Mouse (Mus musculus) gastrocnemius, postnatal 4 days (tissue): Measurements from ENCODE around the gene Tssc4. TPM values are rescaled to one million over a fixed set of nuclear protein-coding genes. Genes with fewer than 3 reads are reported as not detected.
A peak's percentile ranks its signal among the peaks of the same experiment; 100 is the strongest.

ENCODE experiments used
- DNase-seq, 2 experiments: peaks; one replicate each; pipeline ENCODE4 v3.0.0; 2021 to 2022; ENCODE audit warnings: low spot score in 2 of 2, mixed read lengths in 2 of 2
- total RNA-seq, 2 experiments: library from RNA; stranded (reverse); gene quantifications; 2 replicates each; pipeline ENCODE4 v1.2.3; 2021

Gene Tssc4
- total RNA-seq, 2 experiments from 2014 or later, result 24.5 to 26.8 TPM

DNA sequence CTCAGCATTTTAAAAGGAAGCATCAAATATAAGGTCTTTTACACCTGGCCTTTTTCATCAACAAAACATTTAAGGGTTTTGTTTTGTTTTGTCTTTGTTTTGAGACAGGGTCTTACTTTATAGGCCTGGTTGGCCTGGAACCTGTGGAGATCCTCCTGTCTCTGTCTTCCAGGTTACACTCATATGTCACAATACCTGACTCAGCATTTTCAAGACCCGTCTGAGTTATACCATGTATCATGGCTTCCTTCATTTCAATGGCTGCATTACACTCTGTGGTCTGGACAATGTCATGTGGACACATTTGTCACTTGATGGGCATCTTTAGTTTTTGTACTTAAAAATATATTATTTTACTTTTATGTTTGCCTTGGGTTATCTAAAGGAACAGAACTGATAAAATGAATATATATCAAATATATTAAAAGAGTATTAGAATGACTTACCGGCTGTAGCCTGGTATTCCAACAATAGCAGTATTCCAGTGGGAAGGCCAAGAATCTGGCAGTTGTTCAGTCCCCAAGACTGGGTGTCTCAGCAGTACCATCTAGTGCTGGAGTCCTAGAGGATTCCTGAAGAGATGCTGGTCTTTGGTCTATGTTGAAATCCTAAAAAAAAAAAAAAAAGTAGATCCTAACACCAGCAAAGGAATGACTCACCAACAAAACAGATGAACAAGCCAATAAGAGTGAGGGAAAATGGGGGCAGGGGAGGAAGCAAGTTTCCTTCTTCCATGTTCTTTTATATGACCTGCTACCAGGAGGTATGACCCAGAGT is 24.8 kb upstream of the Tssc4 start:
- no peak for DNase-seq

DNA sequence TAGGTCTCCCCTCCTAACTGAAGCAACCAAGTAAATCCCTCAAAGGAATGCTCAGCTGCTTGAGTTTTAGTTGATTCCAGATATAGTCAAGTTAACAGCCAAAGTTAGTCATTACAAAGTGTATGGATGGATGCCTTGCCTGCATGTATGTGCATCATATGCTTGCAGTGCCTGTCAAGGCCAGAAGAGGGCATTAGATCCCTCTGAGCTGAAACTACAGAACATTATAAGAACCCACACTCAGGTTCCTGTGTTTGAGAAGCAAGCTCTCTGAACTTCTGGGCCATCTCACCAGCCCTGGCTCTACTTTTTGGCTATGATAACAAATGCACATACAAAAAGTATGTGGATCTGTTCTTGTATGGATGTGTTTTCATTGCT is 24.2 kb upstream of the Tssc4 start:
- no peak for DNase-seq

DNA sequence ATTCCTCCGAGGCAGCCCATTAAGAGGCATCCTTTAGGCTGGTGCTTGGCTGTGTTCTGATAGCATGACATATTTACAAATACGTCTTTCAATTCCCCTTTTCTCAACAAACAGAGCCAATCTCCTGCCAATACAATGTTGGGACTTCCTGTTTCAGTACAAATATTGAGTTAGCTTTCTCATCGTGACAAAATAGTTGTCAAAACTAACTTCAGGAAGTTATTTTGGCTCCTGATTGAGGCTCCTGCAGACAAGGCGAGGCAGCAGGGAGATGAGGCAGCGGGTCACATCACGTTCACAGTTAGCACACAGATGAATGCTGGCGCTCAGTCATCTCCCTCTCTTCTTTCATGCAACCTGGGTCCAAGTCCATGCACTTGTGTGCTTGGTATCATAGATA is 22.7 kb upstream of the Tssc4 start:
- no peak for DNase-seq

DNA sequence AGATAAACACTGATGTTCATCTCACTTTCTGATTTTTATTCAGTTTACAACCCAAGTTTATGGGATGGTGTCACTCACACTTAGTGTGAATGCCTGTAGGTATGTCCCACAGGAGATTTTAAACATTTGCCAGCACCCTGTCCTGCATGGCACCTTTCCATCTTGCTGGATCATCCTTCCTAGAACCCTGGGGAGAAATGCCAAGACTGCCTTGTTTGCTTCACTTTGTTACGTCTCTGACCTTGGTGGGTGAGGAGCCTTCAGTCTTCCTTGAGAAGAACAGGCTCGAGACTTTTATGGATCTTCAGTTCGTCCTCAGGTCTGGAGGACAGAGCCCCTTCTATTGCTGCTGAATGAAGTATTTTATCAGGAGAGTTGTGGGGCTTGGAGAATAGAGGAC is 19.7 kb upstream of the Tssc4 start:
- no peak for DNase-seq

DNA sequence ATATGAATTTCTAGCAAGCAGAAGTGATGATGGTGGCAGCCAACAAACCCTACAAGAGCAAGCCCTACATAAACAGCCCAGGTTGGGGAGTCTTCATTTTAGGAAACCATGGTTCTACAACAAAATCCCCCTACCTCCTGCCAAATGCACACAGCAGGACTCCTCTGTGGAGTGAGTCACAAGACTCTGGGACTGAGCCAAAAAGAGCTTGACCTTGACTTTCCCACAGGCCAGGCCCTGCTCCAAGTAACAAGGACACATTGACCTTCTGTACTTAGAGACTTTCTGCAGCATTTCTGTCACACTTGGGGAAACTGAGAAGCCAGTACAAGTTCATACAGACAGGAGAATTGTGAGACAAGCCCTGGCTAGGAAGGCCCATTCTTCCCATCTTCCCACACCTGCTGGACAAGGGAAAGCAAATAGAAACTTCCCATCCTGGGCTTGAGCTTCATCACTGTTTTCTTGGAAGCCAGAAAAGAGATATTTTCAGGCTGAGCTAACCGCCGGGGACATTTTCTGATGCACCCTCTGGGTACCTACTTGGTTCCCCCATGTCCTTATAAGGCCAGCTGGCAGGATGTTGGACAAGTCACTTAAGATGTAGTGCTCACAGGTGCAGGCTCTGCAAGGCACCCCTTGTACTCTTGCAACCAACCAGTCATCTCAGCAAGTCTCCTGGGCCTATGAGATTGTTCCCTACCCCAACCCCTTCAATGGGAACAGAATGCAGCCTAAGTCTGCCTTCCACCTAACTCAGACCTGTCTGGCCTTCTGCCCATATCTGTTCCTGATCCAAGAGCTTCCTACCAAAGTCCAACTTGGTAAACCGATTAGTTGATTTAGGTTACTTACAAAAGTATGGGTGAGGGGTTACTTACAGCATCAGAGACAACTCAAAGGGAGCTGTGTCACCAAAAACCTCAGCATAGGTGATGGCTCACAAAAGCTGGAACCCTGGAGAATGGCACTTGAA is 18.9 kb upstream of the Tssc4 start:
- no peak for DNase-seq

DNA sequence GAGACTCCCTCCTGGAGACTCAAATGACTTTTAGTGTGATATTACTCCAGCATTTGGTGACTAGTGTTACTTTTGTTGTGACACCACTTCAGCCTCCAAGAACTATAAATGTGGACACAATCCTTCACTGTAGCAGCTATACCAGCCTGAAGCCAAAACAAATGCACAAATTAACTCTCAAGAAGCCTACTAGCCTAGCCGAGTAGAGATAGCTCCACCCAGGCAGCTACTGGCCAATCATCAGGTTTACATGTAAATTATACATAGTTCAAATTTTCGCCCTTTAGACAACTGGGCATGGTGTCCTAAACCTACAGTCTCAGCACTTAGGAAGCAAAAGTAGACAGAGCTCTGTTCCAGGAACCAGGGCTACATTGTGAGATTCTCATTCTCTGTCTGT is 17.7 kb upstream of the Tssc4 start:
- DNase-seq, result no peak

DNA sequence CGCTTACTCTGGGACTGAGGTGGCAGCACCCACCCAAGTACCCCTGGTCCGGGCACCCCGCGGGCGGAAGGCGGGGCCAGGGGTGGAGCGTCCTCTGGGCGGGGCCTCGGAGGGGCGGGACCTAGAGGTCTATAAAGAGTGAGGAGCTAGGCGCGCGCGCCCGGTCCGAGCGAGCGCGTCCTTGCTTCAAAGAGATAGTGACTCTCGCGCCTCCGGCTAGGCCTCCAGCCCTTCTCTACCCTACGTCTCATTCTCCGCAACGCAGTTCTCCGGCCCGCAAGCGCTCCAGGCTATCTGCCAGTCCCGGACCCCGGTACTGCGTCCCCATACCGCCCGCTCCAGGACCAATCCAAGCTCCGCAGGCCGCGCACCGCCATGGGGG is 16.4 kb upstream of the Tssc4 start, which contains the start of gene Cd81:
TSS of gene Cd81 (plus strand) at position 114 of the 382 bp plus-strand sequence.
- DNase-seq, result peak; percentile 89 to 90

DNA sequence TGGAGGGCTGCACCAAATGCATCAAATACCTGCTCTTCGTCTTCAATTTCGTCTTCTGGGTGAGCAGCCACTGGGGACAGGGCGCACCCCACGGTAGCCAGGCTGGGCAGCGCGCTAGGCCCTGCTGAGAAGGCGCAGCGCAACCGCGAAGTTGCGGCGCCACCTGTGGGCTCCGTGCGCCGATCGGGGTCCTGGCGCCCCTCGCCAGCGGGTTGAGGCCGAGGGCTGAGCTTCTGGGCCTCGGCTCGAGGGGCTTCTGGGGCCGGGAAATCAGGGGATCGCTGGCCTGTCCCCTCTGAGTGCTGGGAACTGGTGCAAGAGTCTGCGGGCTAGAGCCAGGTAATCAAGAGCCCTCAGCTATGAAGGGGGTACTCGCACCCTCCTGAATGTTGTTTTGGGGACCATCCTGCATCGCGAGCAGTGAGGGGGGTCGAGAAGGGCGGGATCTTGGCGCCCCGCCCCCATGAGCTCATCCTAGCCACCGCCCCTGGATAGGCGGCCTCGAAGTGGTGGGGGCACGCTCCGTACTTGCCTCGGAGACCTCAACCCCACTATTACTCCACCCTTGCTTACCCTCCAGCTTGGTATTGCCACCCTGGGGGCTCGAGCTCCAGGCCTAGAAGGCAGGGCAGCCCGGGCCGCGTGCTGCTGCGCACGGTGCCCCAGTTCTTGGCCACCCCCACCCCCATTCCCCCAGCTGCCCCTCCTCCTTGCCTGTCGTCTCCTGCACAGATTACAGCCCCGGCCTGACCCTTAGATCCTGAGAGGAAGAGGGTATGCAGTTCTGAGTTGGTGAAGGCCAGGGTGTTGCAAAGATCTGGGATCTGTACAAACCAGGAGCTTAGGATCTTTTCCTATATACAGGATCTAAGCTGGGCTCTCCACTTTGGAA is 15.8 kb upstream of the Tssc4 start:
- peak; percentile 68 to 76 for DNase-seq

DNA sequence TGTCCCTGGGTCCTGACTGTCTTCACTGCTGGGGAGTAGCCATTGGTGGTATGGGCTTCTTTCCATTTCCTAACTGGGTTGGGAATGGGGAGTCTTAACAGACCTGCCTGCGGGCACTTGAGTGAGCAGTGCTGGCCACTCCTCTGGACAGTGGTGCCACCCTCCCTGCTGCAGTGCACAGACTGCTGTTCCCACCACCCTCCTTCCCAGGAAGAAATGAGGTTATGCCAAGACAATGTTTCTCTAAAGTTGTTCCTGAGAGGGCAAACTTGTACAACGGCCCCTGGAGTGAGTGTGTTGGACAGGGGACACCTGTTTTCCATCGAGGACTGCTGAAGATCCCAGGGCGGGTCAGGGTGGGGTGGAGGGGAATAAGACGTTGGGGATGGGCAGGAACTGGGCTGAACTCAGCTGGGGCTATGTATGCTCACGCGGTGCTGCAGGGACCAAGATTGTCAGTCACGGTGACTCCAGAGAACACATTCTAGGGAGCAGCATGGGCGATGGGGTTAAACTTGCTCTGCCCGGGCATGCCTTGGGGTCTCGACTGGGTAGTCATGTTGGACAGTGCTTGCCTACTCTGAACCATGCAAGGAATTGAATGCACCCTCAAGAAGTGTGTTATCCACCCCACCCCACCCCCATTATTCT is 15.0 kb upstream of the Tssc4 start:
- DNase-seq, result no peak

DNA sequence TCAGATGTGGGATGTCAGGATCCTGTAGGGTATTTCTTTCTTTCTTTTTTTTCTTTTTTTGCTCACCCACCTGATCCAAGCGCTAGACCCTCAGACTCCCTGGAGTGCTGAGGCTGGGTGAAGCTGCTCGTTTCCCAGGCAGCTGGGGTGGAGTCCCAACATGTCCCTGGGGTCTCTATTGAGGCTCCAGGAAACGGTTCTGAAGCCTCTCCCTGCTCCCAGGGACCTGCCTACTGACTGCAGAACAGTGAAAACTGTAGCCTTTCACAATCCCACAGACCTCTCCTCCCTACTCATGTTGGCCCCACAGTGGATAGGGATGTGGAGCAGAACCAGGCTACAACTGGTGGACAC is 14.5 kb upstream of the Tssc4 start:
- no peak for DNase-seq

DNA sequence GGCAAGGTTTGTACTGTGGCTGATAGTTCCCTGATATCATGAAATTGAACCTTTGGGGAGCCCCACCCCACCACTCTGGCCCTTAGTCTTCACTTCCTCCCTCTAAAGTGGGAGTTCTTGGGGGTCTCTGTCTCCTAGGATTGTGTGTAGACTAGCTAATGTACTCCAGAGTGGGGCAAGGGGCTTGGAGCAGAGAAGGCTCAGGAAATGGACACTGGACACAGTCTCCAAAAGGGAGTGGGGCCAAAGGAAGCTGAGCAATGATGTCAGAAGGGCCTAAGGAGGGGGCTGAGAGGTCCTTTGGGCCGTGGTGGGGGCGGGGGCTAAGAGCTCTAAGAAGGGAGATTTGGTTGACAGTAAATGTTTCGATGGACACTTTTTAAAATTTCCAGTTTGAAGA is 14.0 kb upstream of the Tssc4 start:
- no peak for DNase-seq

DNA sequence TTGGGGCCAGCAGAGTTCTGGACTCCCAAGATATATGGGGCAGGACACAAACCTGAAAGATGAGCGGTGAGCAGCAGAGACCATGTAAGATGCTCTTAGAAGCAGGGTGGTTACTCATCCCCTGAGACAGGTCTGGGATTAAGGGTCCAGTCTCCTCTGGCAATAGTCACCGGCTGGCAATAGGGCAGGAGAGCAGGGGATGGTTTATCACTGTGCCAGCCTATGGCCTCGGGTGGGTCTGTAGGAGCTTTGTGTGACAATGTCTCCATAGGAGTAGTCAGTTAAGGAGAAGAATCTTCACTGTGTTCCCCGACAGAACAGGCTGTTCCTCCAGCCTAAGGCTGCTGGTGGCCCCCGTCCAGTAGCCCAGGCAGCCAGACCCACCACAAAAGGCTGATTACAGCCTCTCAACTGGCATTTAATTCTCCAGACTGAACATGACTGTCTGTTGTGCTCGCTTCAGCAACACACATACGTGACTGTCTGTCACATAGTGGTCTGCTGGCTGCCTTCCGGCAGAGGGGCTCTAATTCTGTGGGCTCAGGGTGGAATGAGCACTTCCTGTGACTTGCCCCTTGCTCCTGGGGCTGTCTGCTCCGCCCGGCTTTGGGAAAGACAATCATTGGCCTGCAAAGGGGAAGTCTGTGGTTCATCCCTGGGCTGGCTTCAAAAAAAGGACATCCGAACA is 13.4 kb upstream of the Tssc4 start:
- no peak for DNase-seq

DNA sequence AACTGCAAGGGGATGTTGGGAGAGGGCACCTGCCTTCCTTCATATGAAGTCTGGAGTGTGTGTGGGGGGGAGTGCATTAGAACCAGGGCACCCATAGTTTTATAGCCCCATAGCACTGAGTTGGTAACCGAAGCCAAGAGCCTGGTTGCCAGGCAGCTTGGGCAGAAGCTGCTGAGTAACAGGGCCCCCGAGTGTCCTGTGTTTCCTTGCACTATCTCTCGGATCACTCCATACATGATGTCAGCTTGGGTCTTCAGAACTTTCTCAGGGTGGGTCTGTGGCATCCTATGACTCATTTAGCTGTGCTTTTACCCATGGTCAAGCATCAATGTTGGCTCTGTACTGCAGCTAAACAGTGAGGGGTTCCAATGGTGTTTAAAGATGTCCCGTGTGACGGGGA is 12.0 kb upstream of the Tssc4 start:
- DNase-seq, result no peak

DNA sequence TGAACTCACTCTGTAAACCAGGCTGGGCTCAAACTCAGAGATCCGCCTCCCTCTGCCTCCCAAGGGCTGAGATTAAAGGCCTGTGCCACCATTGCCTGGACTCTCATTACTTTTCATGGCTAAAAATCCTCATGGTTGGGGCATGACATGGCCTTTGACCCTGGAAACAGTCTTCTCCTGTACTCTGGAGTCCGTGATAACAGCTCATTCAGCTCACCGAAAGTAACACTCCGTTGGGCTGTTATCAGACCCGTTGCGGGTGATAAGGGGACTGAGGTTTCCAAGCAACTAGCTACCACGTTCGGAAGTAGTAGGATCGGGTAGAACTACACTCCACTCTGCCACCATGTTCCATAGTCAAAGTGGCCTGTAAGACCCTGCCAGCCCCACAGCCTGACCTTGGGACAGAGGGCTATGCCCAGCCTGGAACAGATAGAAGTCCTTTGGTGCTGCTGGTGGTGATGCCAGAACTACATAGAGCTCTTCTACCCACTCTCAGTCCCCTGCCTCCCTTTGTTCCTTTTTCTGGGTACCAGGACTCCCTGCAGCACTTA is 11.3 kb upstream of the Tssc4 start:
- DNase-seq, result no peak

DNA sequence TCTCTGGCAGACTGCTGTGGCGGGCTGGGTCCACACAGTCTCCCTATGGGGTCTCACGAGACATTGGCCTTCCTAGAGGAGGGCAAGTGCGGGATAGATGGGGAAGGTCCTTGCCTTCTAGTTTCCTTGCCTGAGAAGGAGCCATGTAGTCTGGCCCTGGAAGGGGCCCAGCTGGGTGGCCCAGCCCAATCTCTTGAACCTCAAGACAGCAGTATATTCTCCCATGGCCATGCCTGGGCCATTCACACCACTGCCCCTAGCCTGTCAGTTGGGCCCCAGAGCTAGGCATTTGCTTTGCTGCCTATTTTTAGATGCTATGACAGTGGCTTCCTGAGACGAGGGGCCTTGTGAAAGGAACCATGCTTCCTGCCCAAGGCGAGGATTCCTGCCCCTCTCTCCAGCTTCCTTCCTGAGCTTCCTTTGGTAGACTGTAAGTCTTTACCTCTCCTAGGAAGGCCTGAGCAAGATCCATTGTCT is 10.8 kb upstream of the Tssc4 start:
- no peak for DNase-seq

DNA sequence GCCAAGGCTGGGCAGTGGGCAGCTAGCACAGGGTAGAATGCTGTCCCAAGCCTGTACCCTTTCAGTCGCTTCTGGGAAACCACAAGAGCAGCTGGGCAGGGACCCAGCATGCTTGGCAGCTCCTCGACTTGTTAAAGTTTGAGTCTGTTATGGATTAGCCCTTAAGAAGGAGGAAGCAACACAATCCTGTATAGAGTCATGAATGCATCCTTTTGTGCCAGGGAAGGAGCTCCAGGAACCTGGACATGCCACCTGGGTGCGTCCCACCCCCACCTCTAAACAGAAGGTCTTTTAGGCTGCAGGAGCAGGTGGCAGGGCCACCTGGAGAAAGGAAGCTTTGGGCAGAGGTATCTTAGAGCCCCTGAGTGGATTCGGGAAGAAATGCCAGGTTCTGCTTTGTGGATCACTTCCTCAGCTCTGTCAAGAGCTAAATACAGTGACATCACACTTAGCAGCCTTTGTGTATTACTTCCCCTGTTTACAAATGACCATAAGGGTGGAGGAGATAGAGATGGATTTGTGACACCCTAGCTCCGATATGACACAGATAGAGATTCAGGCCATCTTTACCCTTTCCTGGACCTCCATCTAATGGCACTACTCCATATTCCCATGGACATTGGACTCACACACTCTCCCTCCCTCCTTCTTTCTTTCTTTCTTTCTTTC is 9.7 kb upstream of the Tssc4 start:
- no peak for DNase-seq

DNA sequence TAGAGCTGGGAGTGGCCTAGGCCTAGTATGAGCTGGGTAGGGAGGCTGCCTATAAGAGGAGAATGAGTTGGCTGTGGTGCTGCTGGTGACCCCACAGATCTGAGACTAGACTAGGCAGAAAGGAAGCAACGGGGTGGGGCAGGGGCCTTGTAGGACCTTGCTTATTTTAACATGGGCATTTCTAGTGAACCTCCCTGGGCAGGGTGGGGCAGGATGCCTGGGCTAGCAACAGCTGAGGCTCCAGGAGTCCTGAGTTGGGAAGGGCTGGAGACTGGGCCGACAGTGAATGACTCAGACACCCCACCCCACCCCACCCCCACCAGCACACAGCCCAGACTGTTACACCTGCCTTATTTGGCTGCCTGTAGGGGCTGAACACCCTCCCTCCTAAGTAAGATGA is 6.3 kb upstream of the Tssc4 start:
- no peak for DNase-seq

DNA sequence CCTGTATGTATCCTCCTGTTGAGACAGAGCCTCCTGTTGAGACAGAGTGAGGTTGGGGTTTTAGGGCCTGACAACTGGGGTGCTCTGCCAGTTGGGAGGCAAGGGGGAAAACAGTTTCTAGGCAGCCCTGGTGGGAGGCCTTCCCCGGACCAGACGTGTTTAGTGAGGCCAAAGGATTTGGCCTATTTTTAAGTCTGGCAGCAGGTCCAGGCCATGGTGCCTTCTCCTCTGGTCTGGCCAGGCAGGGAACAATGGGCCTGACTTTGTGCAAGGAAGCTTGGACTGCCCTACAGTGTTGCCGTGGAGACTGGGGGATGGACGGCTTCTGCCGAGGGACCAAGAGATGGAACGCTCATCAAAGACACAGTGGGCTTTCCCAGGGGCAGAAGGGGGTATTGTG is 4.8 kb upstream of the Tssc4 start:
- no peak for DNase-seq

DNA sequence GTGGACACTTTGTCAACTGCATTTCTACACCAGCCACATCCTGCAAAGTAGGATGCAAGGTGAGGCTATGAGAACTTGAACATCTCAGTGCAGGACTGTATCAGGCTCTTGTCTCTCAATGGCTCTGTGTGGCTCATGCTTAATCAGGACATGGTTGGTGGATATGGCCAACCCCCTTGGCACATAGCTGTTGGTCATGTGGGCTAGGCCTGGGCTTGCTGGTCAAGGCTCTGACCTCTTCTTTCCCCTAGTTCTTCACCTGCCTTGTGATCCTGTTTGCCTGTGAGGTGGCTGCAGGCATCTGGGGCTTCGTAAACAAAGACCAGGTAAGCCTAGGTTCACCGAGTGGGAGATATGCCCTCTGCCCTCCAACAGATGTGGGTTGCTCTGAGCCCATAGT is 3.4 kb upstream of the Tssc4 start:
- no peak for DNase-seq
